Mouse (Mus musculus) lung, embryonic 14.5 days (tissue): ENCODE measurements at regions not wholly inside any gene's neighbourhood (a gene's known extent, or its start where the extent isn't known, plus 50 kb on each side); places are given as distances from the start of the nearest gene placed in this dataset.

Source experiments
- ATAC-seq: fragments of 200-750 bp; cut with Nextera tagmentation; 2 replicates; pipeline ENCODE4 v1.8.0; 2017; ENCODE audit warnings: mild to moderate bottlenecking, moderate TSS enrichment, moderate library complexity; ENCODE audit not compliant: insufficient read depth
- DNase-seq: peaks from one replicate; pipeline ENCODE4 v3.0.0-alpha.2; 2015
- H3K27ac ChIP-seq: fragments of 300-500 bp; sonication (generic); 2 replicates; pipeline ENCODE4 v1.5.1; 2014; ENCODE audit warnings: low read depth, mild to moderate bottlenecking, moderate library complexity
- H3K27me3 ChIP-seq: fragments of 300-500 bp; sonication (generic); 2 replicates; pipeline ENCODE4 v1.6.1; 2014; ENCODE audit warnings: low read length, control low read depth; ENCODE audit not compliant: insufficient read depth
- H3K36me3 ChIP-seq: fragments of 300-500 bp; sonication (generic); 2 replicates; pipeline ENCODE4 v1.6.1; 2014; ENCODE audit warnings: control low read depth; ENCODE audit not compliant: insufficient read depth
- H3K4me1 ChIP-seq: fragments of 300-500 bp; sonication (generic); 2 replicates; pipeline ENCODE4 v1.6.1; 2014; ENCODE audit warnings: antibody characterized with exemption, control low read depth; ENCODE audit not compliant: insufficient read depth
- H3K4me2 ChIP-seq: fragments of 300-500 bp; sonication (generic); 2 replicates; pipeline ENCODE4 v1.6.1; 2014; ENCODE audit warnings: mild to moderate bottlenecking
- H3K4me3 ChIP-seq: fragments of 300-500 bp; sonication (generic); 2 replicates; pipeline ENCODE4 v1.5.1; 2014; ENCODE audit warnings: low read depth, low read length
- H3K9ac ChIP-seq: fragments of 300-500 bp; sonication (generic); 2 replicates; pipeline ENCODE4 v1.6.1; 2014
- H3K9me3 ChIP-seq: fragments of 300-500 bp; sonication (generic); 2 replicates; pipeline ENCODE4 v1.6.1; 2016; ENCODE audit warnings: low read depth, low read length, control low read depth
- CTCF ChIP-seq: IDR thresholded peaks from 2 replicates; pipeline ENCODE4 v1.5.1; 2016; ENCODE audit warnings: antibody characterized with exemption, low read depth
- WGBS: fragments of 180-500 bp; shearing (Covaris S2); extraction: QIAGEN DNeasy Blood & Tissue Kit; methylation state at CpG from one replicate; pipeline ENCODE4 v1.1.7; 2014; 5-methylcytosine and 5-hydroxymethylcytosine counted together

GRCm38 (mm10) chr8:128164976-128165375 is 193.4 kb upstream of the Nrp1 start:
- no peak for DNase-seq
- no peaks in the 10 kb centered on the region for H3K36me3 ChIP-seq
- H3K4me1 ChIP-seq = no peaks in the 10 kb centered on the region
- no peak overlapping the region for H3K4me3 ChIP-seq
- no peak for ATAC-seq
- H3K27ac ChIP-seq = no peak overlapping the region
- H3K27me3 ChIP-seq = no peaks in the 10 kb centered on the region
- no peaks in the 10 kb centered on the region for H3K9me3 ChIP-seq
- no peak overlapping the region for H3K4me2 ChIP-seq
- H3K9ac ChIP-seq = no peak overlapping the region
- no peak for TF ChIP-seq CTCF
- WGBS = 87% methylated on average over 5 of the region's 5 CpGs

- no peaks in the 10 kb centered on the region for H3K36me3 ChIP-seq
- no peak for TF ChIP-seq CTCF
- no peak for DNase-seq
- H3K9me3 ChIP-seq = no peaks in the 10 kb centered on the region
- no peak for ATAC-seq
- no peak overlapping the region for H3K4me3 ChIP-seq
- no peak overlapping the region for H3K4me2 ChIP-seq
- H3K27ac ChIP-seq = no peak overlapping the region
- 94% methylated on average over 2 of the region's 2 CpGs for WGBS
- H3K27me3 ChIP-seq = no peaks in the 10 kb centered on the region
- H3K4me1 ChIP-seq = no peaks in the 10 kb centered on the region
- no peak overlapping the region for H3K9ac ChIP-seq
Observed at GRCm38 (mm10) chr8:128165591-128165990, 192.8 kb upstream of the Nrp1 start.

- ATAC-seq = no peak
- Histone ChIP-seq H3K27ac (no peak overlapping the region), H3K4me3 (no peak overlapping the region), H3K4me2 (no peak overlapping the region), H3K9me3 (no peaks in the 10 kb centered on the region), H3K27me3 (no peaks in the 10 kb centered on the region), H3K4me1 (no peaks in the 10 kb centered on the region), H3K36me3 (no peaks in the 10 kb centered on the region), H3K9ac (no peak overlapping the region)
- DNase-seq = no peak
- no peak for TF ChIP-seq CTCF
- WGBS = 80% methylated on average over 4 of the region's 4 CpGs
Observed at GRCm38 (mm10) chr8:128166097-128166496, 192.3 kb upstream of the Nrp1 start.

- Histone ChIP-seq H3K4me1 (no peaks in the 10 kb centered on the region), H3K4me3 (no peak overlapping the region), H3K4me2 (no peak overlapping the region), H3K9me3 (no peaks in the 10 kb centered on the region), H3K27ac (no peak overlapping the region), H3K9ac (no peak overlapping the region), H3K27me3 (no peaks in the 10 kb centered on the region), H3K36me3 (no peaks in the 10 kb centered on the region)
- TF ChIP-seq CTCF = no peak
- 73% methylated on average over 3 of the region's 3 CpGs for WGBS
- DNase-seq (no peak), ATAC-seq (no peak)
Observed at GRCm38 (mm10) chr8:128168819-128169218, 189.6 kb upstream of the Nrp1 start.

- Histone ChIP-seq H3K36me3 (no peaks in the 10 kb centered on the region), H3K9ac (no peak overlapping the region), H3K27me3 (no peaks in the 10 kb centered on the region), H3K9me3 (no peaks in the 10 kb centered on the region), H3K4me2 (no peak overlapping the region), H3K27ac (no peak overlapping the region), H3K4me3 (no peak overlapping the region), H3K4me1 (no peaks in the 10 kb centered on the region)
- TF ChIP-seq CTCF = no peak
- WGBS = 15% methylated on average over 1 of the region's 1 CpGs
- ATAC-seq = no peak
- no peak for DNase-seq
Observed at GRCm38 (mm10) chr8:128171116-128171515, 187.3 kb upstream of the Nrp1 start.

- no peaks in the 10 kb centered on the region for H3K27me3 ChIP-seq
- no peaks in the 10 kb centered on the region for H3K36me3 ChIP-seq
- DNase-seq (no peak), ATAC-seq (no peak)
- H3K9ac ChIP-seq = no peak overlapping the region
- TF ChIP-seq CTCF = no peak
- H3K4me2 ChIP-seq = no peak overlapping the region
- WGBS = 72% methylated on average over 5 of the region's 5 CpGs
- H3K27ac ChIP-seq = no peak overlapping the region
- no peaks in the 10 kb centered on the region for H3K9me3 ChIP-seq
- H3K4me3 ChIP-seq = no peak overlapping the region
- no peaks in the 10 kb centered on the region; the same call in 1 of the 2 replicates for H3K4me1 ChIP-seq
Observed at GRCm38 (mm10) chr8:128180214-128180613, 178.2 kb upstream of the Nrp1 start.

GRCm38 (mm10) chr8:128183081-128183480 is 175.3 kb upstream of the Nrp1 start:
- no peaks in the 10 kb centered on the region for H3K36me3 ChIP-seq
- 34% methylated on average over 4 of the region's 4 CpGs for WGBS
- no peak overlapping the region for H3K27ac ChIP-seq
- DNase-seq (no peak), ATAC-seq (no peak)
- no peak overlapping the region for H3K9ac ChIP-seq
- H3K9me3 ChIP-seq = no peaks in the 10 kb centered on the region
- H3K4me3 ChIP-seq = no peak overlapping the region
- TF ChIP-seq CTCF = no peak
- H3K4me2 ChIP-seq = no peak overlapping the region
- H3K4me1 ChIP-seq = no peaks in the 10 kb centered on the region; the same call in 1 of the 2 replicates
- no peaks in the 10 kb centered on the region for H3K27me3 ChIP-seq

GRCm38 (mm10) chr8:128188321-128188720 is 170.1 kb upstream of the Nrp1 start:
- H3K27ac ChIP-seq = no peak overlapping the region
- no peaks in the 10 kb centered on the region for H3K36me3 ChIP-seq
- no peaks in the 10 kb centered on the region for H3K4me1 ChIP-seq

More at GRCm38 (mm10) chr8:128188321-128188720, 170.1 kb upstream of the Nrp1 start:
- no peak for TF ChIP-seq CTCF
- ATAC-seq (no peak), DNase-seq (no peak)
- no peak overlapping the region for H3K4me2 ChIP-seq
- no peaks in the 10 kb centered on the region for H3K9me3 ChIP-seq
- H3K27me3 ChIP-seq = no peaks in the 10 kb centered on the region
- H3K4me3 ChIP-seq = no peak overlapping the region
- H3K9ac ChIP-seq = no peak overlapping the region
- WGBS = 52% methylated on average over 6 of the region's 6 CpGs
